Mouse (Mus musculus): ENCODE data around the gene Aif1. TPM values are rescaled to one million over a fixed set of nuclear protein-coding genes. Genes with fewer than 3 reads are reported as not detected.
A peak's percentile ranks its signal among the peaks of the same experiment; 100 is the strongest.

Gene Aif1
- total and polyA plus RNA-seq, 3 experiments, result 0.17 to 3.1 (median 2.1) TPM

DNA sequence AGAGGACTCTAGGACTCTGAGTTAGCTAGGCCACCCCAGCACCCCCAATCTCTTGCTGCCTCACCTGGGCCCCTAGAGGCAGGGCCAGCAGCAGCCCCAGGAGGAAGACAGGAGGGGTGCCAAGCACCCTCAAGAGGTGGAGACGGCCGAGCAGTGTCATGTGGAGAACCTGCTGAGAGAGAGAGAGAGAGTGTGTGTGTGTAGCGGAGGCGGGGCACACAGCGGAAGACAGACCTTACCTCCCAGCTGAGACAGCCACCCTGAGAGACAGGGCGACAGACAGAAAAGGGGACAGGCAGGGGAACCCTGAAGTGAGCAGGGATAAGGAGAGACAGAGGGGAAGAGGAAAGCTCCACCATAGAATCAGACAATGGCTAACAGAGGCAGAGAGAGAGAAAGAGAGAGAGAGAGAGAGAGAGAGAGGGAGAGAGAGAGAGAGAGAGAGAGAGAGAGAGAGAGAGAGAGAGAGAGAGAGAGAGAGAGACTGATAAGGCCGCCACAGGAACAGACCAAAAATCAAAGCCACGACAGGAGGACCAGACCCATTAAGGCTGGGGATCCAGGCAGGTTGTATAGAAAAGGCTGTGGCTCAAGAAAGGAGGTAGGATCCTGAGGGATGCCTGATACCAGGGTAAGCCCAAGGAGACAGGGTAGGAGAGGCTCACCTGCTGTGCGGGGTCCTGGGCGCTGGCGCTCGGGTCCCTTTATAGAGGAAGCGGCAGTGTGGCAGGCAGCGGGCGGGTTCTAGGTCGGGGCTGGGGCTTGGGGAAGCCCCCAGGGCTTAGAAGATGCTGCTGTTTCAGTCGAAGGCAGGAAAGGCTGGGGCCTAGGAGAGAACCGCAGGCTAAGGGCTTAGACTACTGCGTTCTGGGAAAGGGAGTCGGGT is 28.9 kb upstream of the Aif1 start, which contains the start of gene Lta:
Gene Lta (minus strand): TSS at position 858 of the 886 bp plus-strand sequence.
- H3K4me1 ChIP-seq (ENCODE audit: insufficient read depth, low read depth, low read length), result peaks cover 36% of the 10 kb centered on the region
- no peak within 1 kb of the TSS for H3K4me3 ChIP-seq (ENCODE audit: low read depth, low read length)
- DNase-seq (ENCODE audit: low spot score) (no peak), ATAC-seq (ENCODE audit: extremely low read depth, insufficient number of reproducible peaks, low FRiP score, poor library complexity, severe bottlenecking) (no peak)
- H3K9me3 ChIP-seq (replicated peaks), result no peaks in the 10 kb centered on the region
- H3K27me3 ChIP-seq (ENCODE audit: insufficient read depth, low read length), result peaks cover 81% of the 10 kb centered on the region
- H3K36me3 ChIP-seq (replicated peaks), result no peaks in the 10 kb centered on the region
- TF ChIP-seq POLR2AphosphoS5 (IDR thresholded peaks at IDR 0.05; ENCODE audit: insufficient replicate concordance, low read depth, low read length) (no peak), TAL1 (conservative IDR thresholded peaks at IDR 0.05; ENCODE audit: low read depth, low read length) (no peak), GATA2 (IDR thresholded peaks at IDR 0.05; ENCODE audit: borderline replicate concordance, low read depth, low read length) (no peak), GATA1 (IDR thresholded peaks at IDR 0.05; ENCODE audit: borderline replicate concordance, low read length) (no peak), CTCF (IDR thresholded peaks at IDR 0.05; ENCODE audit: low read depth, low read length) (no peak)

- peaks cover 34% of the 10 kb centered on the region for H3K4me1 ChIP-seq (ENCODE audit: insufficient read depth, low read depth, low read length)
- H3K9me3 ChIP-seq (replicated peaks), result no peaks in the 10 kb centered on the region
- no peak overlapping the region for H3K4me3 ChIP-seq (ENCODE audit: low read depth, low read length)
- TF ChIP-seq POLR2AphosphoS5 (IDR thresholded peaks at IDR 0.05; ENCODE audit: insufficient replicate concordance, low read depth, low read length) (no peak), TAL1 (conservative IDR thresholded peaks at IDR 0.05; ENCODE audit: low read depth, low read length) (no peak), CTCF (IDR thresholded peaks at IDR 0.05; ENCODE audit: low read depth, low read length) (no peak), GATA2 (IDR thresholded peaks at IDR 0.05; ENCODE audit: borderline replicate concordance, low read depth, low read length) (no peak)
- peaks cover 73% of the 10 kb centered on the region for H3K27me3 ChIP-seq (ENCODE audit: insufficient read depth, low read length)
- ATAC-seq (ENCODE audit: extremely low read depth, insufficient number of reproducible peaks, low FRiP score, poor library complexity, severe bottlenecking), result no peak
- no peaks in the 10 kb centered on the region for H3K36me3 ChIP-seq (replicated peaks)
- no peak for DNase-seq (ENCODE audit: low spot score)
Observed at GRCm38 (mm10) chr17:35202442-35202841, 26.6 kb upstream of the Aif1 start.

- H3K4me1 ChIP-seq (ENCODE audit: insufficient read depth, low read depth, low read length), result peaks cover 34% of the 10 kb centered on the region
- peak within 1 kb of the TSS; percentile 8; the same call in 1 of the 2 replicates for H3K4me3 ChIP-seq (ENCODE audit: low read depth, low read length)
- H3K36me3 ChIP-seq (replicated peaks), result no peaks in the 10 kb centered on the region
- DNase-seq (ENCODE audit: low spot score) (no peak), ATAC-seq (ENCODE audit: extremely low read depth, insufficient number of reproducible peaks, low FRiP score, poor library complexity, severe bottlenecking) (no peak)
- H3K9me3 ChIP-seq (replicated peaks), result no peaks in the 10 kb centered on the region
- TF ChIP-seq GATA1 (IDR thresholded peaks at IDR 0.05; ENCODE audit: borderline replicate concordance, low read length), result no peak
- no peak for TF ChIP-seq CTCF (IDR thresholded peaks at IDR 0.05; ENCODE audit: low read depth, low read length)
- no peak for TF ChIP-seq TAL1 (conservative IDR thresholded peaks at IDR 0.05; ENCODE audit: low read depth, low read length)
- no peak for TF ChIP-seq GATA2 (IDR thresholded peaks at IDR 0.05; ENCODE audit: borderline replicate concordance, low read depth, low read length)
- TF ChIP-seq POLR2AphosphoS5 (IDR thresholded peaks at IDR 0.05; ENCODE audit: insufficient replicate concordance, low read depth, low read length), result no peak
- peaks cover 72% of the 10 kb centered on the region for H3K27me3 ChIP-seq (ENCODE audit: insufficient read depth, low read length)
Observed at GRCm38 (mm10) chr17:35201787-35202186, 25.9 kb upstream of the Aif1 start, which contains the start of gene Tnf. Gene Tnf, minus strand, starts transcription at chr17:35202007.

DNA sequence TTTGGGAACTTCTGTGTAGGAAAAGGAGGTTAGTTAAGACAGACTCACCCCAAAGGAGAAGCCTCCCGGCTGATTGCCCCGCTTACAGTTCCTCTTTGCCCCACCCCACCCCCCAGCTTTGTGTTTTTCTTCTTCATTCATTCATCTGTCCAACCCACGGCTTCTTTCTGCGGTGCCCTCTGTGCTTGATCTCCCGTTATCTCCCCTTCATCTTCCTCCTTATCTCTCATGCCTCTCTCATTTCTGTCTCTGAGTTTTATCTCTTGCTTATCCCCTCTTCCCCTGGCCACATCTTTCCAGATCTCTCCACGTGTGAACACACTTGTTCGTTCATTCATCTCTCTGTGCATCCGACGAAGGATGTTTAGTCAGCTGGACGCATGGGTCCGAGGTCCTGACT is 25.3 kb upstream of the Aif1 start:
- TF ChIP-seq GATA2 (IDR thresholded peaks at IDR 0.05; ENCODE audit: borderline replicate concordance, low read depth, low read length) (no peak), POLR2AphosphoS5 (IDR thresholded peaks at IDR 0.05; ENCODE audit: insufficient replicate concordance, low read depth, low read length) (no peak), GATA1 (IDR thresholded peaks at IDR 0.05; ENCODE audit: borderline replicate concordance, low read length) (no peak), TAL1 (conservative IDR thresholded peaks at IDR 0.05; ENCODE audit: low read depth, low read length) (no peak), CTCF (IDR thresholded peaks at IDR 0.05; ENCODE audit: low read depth, low read length) (no peak)
- Histone ChIP-seq H3K27me3 (ENCODE audit: insufficient read depth, low read length) (peaks cover 71% of the 10 kb centered on the region), H3K4me3 (ENCODE audit: low read depth, low read length) (peak overlapping the region; percentile 8; the same call in 1 of the 2 replicates), H3K36me3 (replicated peaks) (no peaks in the 10 kb centered on the region), H3K4me1 (ENCODE audit: insufficient read depth, low read depth, low read length) (peaks cover 39% of the 10 kb centered on the region), H3K9me3 (replicated peaks) (no peaks in the 10 kb centered on the region)
- ATAC-seq (ENCODE audit: extremely low read depth, insufficient number of reproducible peaks, low FRiP score, poor library complexity, severe bottlenecking), result peak; percentile 32; the same call in 1 of the 2 replicates
- no peak for DNase-seq (ENCODE audit: low spot score)

GRCm38 (mm10) chr17:35200398-35200797 is 24.5 kb upstream of the Aif1 start:
- peak; percentile 84 for DNase-seq (ENCODE audit: low spot score)
- TF ChIP-seq GATA1 (IDR thresholded peaks at IDR 0.05; ENCODE audit: borderline replicate concordance, low read length), result no peak
- no peak for TF ChIP-seq CTCF (IDR thresholded peaks at IDR 0.05; ENCODE audit: low read depth, low read length)
- TF ChIP-seq GATA2 (IDR thresholded peaks at IDR 0.05; ENCODE audit: borderline replicate concordance, low read depth, low read length), result no peak
- no peak for TF ChIP-seq TAL1 (conservative IDR thresholded peaks at IDR 0.05; ENCODE audit: low read depth, low read length)
- no peak for TF ChIP-seq POLR2AphosphoS5 (IDR thresholded peaks at IDR 0.05; ENCODE audit: insufficient replicate concordance, low read depth, low read length)
- peaks cover 46% of the 10 kb centered on the region for H3K4me1 ChIP-seq (ENCODE audit: insufficient read depth, low read depth, low read length)
- no peaks in the 10 kb centered on the region for H3K36me3 ChIP-seq (replicated peaks)
- H3K27me3 ChIP-seq (ENCODE audit: insufficient read depth, low read length), result peaks cover 76% of the 10 kb centered on the region
- ATAC-seq (ENCODE audit: extremely low read depth, insufficient number of reproducible peaks, low FRiP score, poor library complexity, severe bottlenecking), result peak; percentile 69
- peak overlapping the region; percentile 53; the same call in 1 of the 2 replicates for H3K4me3 ChIP-seq (ENCODE audit: low read depth, low read length)
- no peaks in the 10 kb centered on the region; the same call in 1 of the 2 replicates for H3K9me3 ChIP-seq (replicated peaks)

GRCm38 (mm10) chr17:35198946-35199345 is 23.1 kb upstream of the Aif1 start:
- Histone ChIP-seq H3K4me1 (ENCODE audit: insufficient read depth, low read depth, low read length) (peaks cover 55% of the 10 kb centered on the region), H3K9me3 (replicated peaks) (no peaks in the 10 kb centered on the region; the same call in 1 of the 2 replicates), H3K36me3 (replicated peaks) (no peaks in the 10 kb centered on the region), H3K27me3 (ENCODE audit: insufficient read depth, low read length) (peaks cover 77% of the 10 kb centered on the region), H3K4me3 (ENCODE audit: low read depth, low read length) (no peak overlapping the region)
- DNase-seq (ENCODE audit: low spot score) (no peak), ATAC-seq (ENCODE audit: extremely low read depth, insufficient number of reproducible peaks, low FRiP score, poor library complexity, severe bottlenecking) (no peak)
- TF ChIP-seq POLR2AphosphoS5 (IDR thresholded peaks at IDR 0.05; ENCODE audit: insufficient replicate concordance, low read depth, low read length), result no peak
- no peak for TF ChIP-seq GATA1 (IDR thresholded peaks at IDR 0.05; ENCODE audit: borderline replicate concordance, low read length)

All from G1E (cell line).